Mouse (Mus musculus) bone marrow macrophage, adult 2 months (primary cell): ENCODE results near the gene Nmrk2.

Source experiments
- CTCF ChIP-seq: IDR thresholded peaks from 2 replicates; pipeline ENCODE4 v1.5.1; 2012; ENCODE audit warnings: low read depth, mild to moderate bottlenecking, low read length, moderate library complexity
- POLR2A ChIP-seq: IDR thresholded peaks from 2 replicates; pipeline ENCODE4 v1.6.1; 2012; ENCODE audit warnings: mild to moderate bottlenecking, low read depth, low read length, borderline replicate concordance

GRCm38 (mm10) chr10:81191342-81191982 is 10.4 kb downstream of the Nmrk2 start:
- TF ChIP-seq CTCF (no peak), POLR2A (no peak)
